Mouse (Mus musculus): ENCODE results near the gene Olfr330. TPM values are rescaled to one million over a fixed set of nuclear protein-coding genes. Genes with fewer than 3 reads are reported as not detected.
"Not testable (repeated sequence)": the region's sequence is repeated elsewhere in the genome, so short reads cannot be mapped to it uniquely, and the experiment has no call there.

The Olfr330 gene
- polyA plus RNA-seq, 1 experiment from 2014 or later, result not detected

DNA sequence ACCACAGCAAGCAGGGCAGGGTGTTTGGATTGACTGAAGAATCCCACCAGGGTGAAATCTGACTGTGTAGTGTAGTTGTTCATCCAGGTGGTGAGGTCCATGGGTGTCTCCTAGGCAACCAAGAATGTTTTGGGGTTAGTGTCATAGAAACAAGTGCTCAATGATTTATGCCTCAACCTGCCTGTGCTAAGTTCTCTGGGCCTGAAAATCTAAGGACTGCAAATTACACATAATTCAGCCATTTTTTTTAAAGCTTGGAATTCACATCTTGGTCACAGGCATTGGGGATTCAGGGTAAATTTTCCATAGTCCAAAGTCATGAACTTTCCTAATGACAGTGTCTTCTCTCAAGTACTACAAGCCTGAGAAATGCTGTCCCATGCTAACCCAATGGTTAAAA is 32.2 kb downstream of the Olfr330 start, which contains the start of gene Olfr331:
Gene Olfr331, minus strand, starts transcription at position 101 of the 400 bp plus-strand sequence.
- not testable (repeated sequence) for ATAC-seq (replicated peaks; ENCODE audit: extremely low read depth, insufficient read depth, low FRiP score); H3K9me3 ChIP-seq (replicated peaks; ENCODE audit: control insufficient read depth, low read length); H3K4me2 ChIP-seq (ENCODE audit: low read depth, low read length); H3K36me3 ChIP-seq (ENCODE audit: control insufficient read depth, insufficient read depth); H3K4me3 ChIP-seq (ENCODE audit: low read length); H3K9ac ChIP-seq (ENCODE audit: low read length); H3K4me1 ChIP-seq (ENCODE audit: control insufficient read depth, insufficient read depth, low read length); H3K27me3 ChIP-seq (ENCODE audit: control insufficient read depth, insufficient read depth, low read length); H3K27ac ChIP-seq (ENCODE audit: low read length)

DNA sequence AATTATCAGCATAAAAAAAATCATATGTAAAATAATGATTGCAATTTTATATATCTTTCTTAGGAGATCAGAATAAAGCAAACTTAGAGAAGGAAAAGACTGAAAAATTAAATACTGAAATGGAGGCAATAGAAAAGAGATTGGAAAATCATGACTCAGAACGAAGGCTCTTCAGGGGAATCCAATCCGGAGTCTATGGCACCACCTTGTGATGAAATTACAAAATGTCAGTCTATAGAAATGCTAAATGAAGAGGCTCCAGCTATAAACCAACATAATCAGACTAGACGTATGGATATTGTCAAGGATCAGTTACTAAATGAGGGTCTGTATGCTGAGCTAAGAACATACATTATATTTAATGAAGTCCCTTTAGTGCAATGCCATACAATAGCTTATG is 35.3 kb downstream of the Olfr330 start:
- Histone ChIP-seq H3K4me2 (ENCODE audit: low read depth, low read length) (no peak overlapping the region), H3K4me1 (ENCODE audit: control insufficient read depth, insufficient read depth, low read length) (no peaks in the 10 kb centered on the region), H3K27ac (ENCODE audit: low read length) (no peak overlapping the region), H3K4me3 (ENCODE audit: low read length) (no peak overlapping the region), H3K9me3 (replicated peaks; ENCODE audit: control insufficient read depth, low read length) (no peaks in the 10 kb centered on the region), H3K27me3 (ENCODE audit: control insufficient read depth, insufficient read depth, low read length) (no peaks in the 10 kb centered on the region), H3K36me3 (ENCODE audit: control insufficient read depth, insufficient read depth) (no peaks in the 10 kb centered on the region), H3K9ac (ENCODE audit: low read length) (no peak overlapping the region)
- 49% methylated on average over 3 of the region's 3 CpGs for WGBS
- no peak for ATAC-seq (replicated peaks; ENCODE audit: extremely low read depth, insufficient read depth, low FRiP score)

DNA sequence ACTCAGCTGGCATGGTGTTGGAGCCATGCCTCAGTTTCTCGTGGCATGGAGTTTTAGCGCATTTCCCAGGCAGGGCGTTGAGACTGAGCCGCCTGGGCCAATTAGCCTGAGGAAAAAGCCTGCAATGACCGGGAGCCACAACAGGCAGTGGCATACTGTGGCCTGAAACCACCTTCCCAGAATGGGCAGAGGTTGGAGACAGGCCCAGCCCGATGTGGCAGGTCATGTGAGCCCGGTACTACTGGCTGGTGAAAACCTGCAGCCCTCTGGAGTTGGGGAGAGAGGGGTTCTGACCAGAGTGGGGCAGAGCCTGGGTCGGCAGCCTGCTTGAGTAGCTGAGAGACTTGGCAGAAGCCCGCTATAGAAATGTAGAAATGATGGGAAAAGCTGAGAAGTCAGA is 35.9 kb downstream of the Olfr330 start:
- no peaks in the 10 kb centered on the region for H3K4me1 ChIP-seq (ENCODE audit: control insufficient read depth, insufficient read depth, low read length)
- 66% methylated on average over 9 of the region's 9 CpGs for WGBS
- H3K4me3 ChIP-seq (ENCODE audit: low read length), result no peak overlapping the region
- H3K4me2 ChIP-seq (ENCODE audit: low read depth, low read length), result no peak overlapping the region
- no peaks in the 10 kb centered on the region for H3K9me3 ChIP-seq (replicated peaks; ENCODE audit: control insufficient read depth, low read length)
- H3K36me3 ChIP-seq (ENCODE audit: control insufficient read depth, insufficient read depth), result no peaks in the 10 kb centered on the region
- H3K9ac ChIP-seq (ENCODE audit: low read length), result no peak overlapping the region
- no peak overlapping the region for H3K27ac ChIP-seq (ENCODE audit: low read length)
- no peaks in the 10 kb centered on the region for H3K27me3 ChIP-seq (ENCODE audit: control insufficient read depth, insufficient read depth, low read length)
- no peak for ATAC-seq (replicated peaks; ENCODE audit: extremely low read depth, insufficient read depth, low FRiP score)

DNA sequence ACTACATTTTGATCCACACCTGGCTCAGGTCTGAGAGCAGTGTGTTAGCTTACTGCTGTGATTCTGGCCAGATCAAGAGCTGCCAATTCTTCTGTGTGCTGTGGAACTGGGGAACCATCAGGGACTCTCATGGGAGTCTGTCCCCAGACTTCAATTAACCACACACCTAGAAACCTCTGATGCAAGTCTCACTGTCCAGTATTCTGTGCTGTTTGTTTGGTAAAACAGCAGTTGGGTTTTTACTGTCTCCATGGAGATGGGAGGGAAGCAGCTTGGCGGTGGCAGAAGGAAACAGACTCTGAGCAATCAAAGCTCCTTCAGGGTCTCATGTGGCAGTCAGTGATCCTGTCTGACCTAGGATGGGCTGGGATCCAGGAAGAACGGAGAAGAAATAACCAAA is 42.2 kb downstream of the Olfr330 start, which contains the start of gene Olfr332:
Gene Olfr332, minus strand, starts transcription at position 101 of the 400 bp plus-strand sequence.
- H3K4me1 ChIP-seq (ENCODE audit: control insufficient read depth, insufficient read depth, low read length), result no peaks in the 10 kb centered on the region
- WGBS, result 77% methylated on average over 2 of the region's 2 CpGs
- no peaks in the 10 kb centered on the region for H3K9me3 ChIP-seq (replicated peaks; ENCODE audit: control insufficient read depth, low read length)
- no peak within 1 kb of the TSS for H3K27ac ChIP-seq (ENCODE audit: low read length)
- no peaks in the 10 kb centered on the region for H3K36me3 ChIP-seq (ENCODE audit: control insufficient read depth, insufficient read depth)
- no peaks in the 10 kb centered on the region for H3K27me3 ChIP-seq (ENCODE audit: control insufficient read depth, insufficient read depth, low read length)
- ATAC-seq (replicated peaks; ENCODE audit: extremely low read depth, insufficient read depth, low FRiP score), result no peak
- no peak within 1 kb of the TSS for H3K9ac ChIP-seq (ENCODE audit: low read length)
- no peak within 1 kb of the TSS for H3K4me2 ChIP-seq (ENCODE audit: low read depth, low read length)
- H3K4me3 ChIP-seq (ENCODE audit: low read length), result no peak within 1 kb of the TSS

Other genes with a start within 250 kb of the Olfr330 start
- 15.0 and 16.6 TPM in 2 replicates for gene Zfp692, start 227.8 kb downstream of the Olfr330 start, polyA plus RNA-seq (2015; fragmentation: Nextera tagmentation; extraction: Ambion mirVana)
- 38.8 and 40.5 TPM in 2 replicates for gene Zfp672, start 204.5 kb downstream of the Olfr330 start, polyA plus RNA-seq (2015; fragmentation: Nextera tagmentation; extraction: Ambion mirVana)
- 32.0 and 32.5 TPM in 2 replicates for gene Sh3bp5l, start 204.1 kb downstream of the Olfr330 start, polyA plus RNA-seq (2015; fragmentation: Nextera tagmentation; extraction: Ambion mirVana)
- 1.4 TPM in 1 of 2 replicates, not detected in the other for gene Lypd8, start 155.8 kb downstream of the Olfr330 start, polyA plus RNA-seq (2015; fragmentation: Nextera tagmentation; extraction: Ambion mirVana)
- gene 1810065E05Rik, start 113.7 kb downstream of the Olfr330 start, polyA plus RNA-seq (2015; fragmentation: Nextera tagmentation; extraction: Ambion mirVana), result not detected in 2 replicates
- gene Gm12253, start 102.3 kb downstream of the Olfr330 start, polyA plus RNA-seq (2015; fragmentation: Nextera tagmentation; extraction: Ambion mirVana), result not detected in 2 replicates
- gene Lypd9, start 81.9 kb downstream of the Olfr330 start, polyA plus RNA-seq (2015; fragmentation: Nextera tagmentation; extraction: Ambion mirVana), result not detected in 2 replicates
- not detected in 2 replicates for gene Olfr30, start 72.6 kb downstream of the Olfr330 start, polyA plus RNA-seq (2015; fragmentation: Nextera tagmentation; extraction: Ambion mirVana)
- not detected in 2 replicates for gene Olfr332, start 42.3 kb downstream of the Olfr330 start, polyA plus RNA-seq (2015; fragmentation: Nextera tagmentation; extraction: Ambion mirVana)
- gene Olfr331, start 32.3 kb downstream of the Olfr330 start, polyA plus RNA-seq (2015; fragmentation: Nextera tagmentation; extraction: Ambion mirVana), result not detected in 2 replicates
- not detected in 2 replicates for gene Olfr329-ps, start 11.6 kb upstream of the Olfr330 start, polyA plus RNA-seq (2015; fragmentation: Nextera tagmentation; extraction: Ambion mirVana)
- not detected in 2 replicates for gene Olfr328, start 20.8 kb upstream of the Olfr330 start, polyA plus RNA-seq (2015; fragmentation: Nextera tagmentation; extraction: Ambion mirVana)
- gene Olfr224, start 35.7 kb upstream of the Olfr330 start, polyA plus RNA-seq (2015; fragmentation: Nextera tagmentation; extraction: Ambion mirVana), result 0.07 and 0.11 TPM in 2 replicates
- gene Olfr325, start 42.9 kb upstream of the Olfr330 start, polyA plus RNA-seq (2015; fragmentation: Nextera tagmentation; extraction: Ambion mirVana), result not detected in 2 replicates
- gene Olfr324, start 60.3 kb upstream of the Olfr330 start, polyA plus RNA-seq (2015; fragmentation: Nextera tagmentation; extraction: Ambion mirVana), result not detected in 2 replicates
- not detected in 2 replicates for gene 2210407C18Rik, start 81.2 kb upstream of the Olfr330 start, polyA plus RNA-seq (2015; fragmentation: Nextera tagmentation; extraction: Ambion mirVana)
- not detected in 2 replicates for gene Olfr323, start 95.7 kb upstream of the Olfr330 start, polyA plus RNA-seq (2015; fragmentation: Nextera tagmentation; extraction: Ambion mirVana)
- 0.07 TPM in 1 of 2 replicates, not detected in the other for gene Trim58, start 105.6 kb upstream of the Olfr330 start, polyA plus RNA-seq (2015; fragmentation: Nextera tagmentation; extraction: Ambion mirVana)
- not detected in 2 replicates for gene Olfr322, start 123.9 kb upstream of the Olfr330 start, polyA plus RNA-seq (2015; fragmentation: Nextera tagmentation; extraction: Ambion mirVana)
- not detected in 2 replicates for gene Olfr320, start 146.3 kb upstream of the Olfr330 start, polyA plus RNA-seq (2015; fragmentation: Nextera tagmentation; extraction: Ambion mirVana)
- not detected in 2 replicates for gene Olfr319, start 164.3 kb upstream of the Olfr330 start, polyA plus RNA-seq (2015; fragmentation: Nextera tagmentation; extraction: Ambion mirVana)
- not detected in 2 replicates for gene Olfr318, start 189.2 kb upstream of the Olfr330 start, polyA plus RNA-seq (2015; fragmentation: Nextera tagmentation; extraction: Ambion mirVana)
- not detected in 2 replicates for gene Olfr317, start 204.4 kb upstream of the Olfr330 start, polyA plus RNA-seq (2015; fragmentation: Nextera tagmentation; extraction: Ambion mirVana)
- gene Olfr316, start 217.9 kb upstream of the Olfr330 start, polyA plus RNA-seq (2015; fragmentation: Nextera tagmentation; extraction: Ambion mirVana), result not detected in 2 replicates
- gene Olfr315, start 238.4 kb upstream of the Olfr330 start, polyA plus RNA-seq (2015; fragmentation: Nextera tagmentation; extraction: Ambion mirVana), result not detected in 2 replicates
- gene Olfr314, start 248.1 kb upstream of the Olfr330 start, polyA plus RNA-seq (2015; fragmentation: Nextera tagmentation; extraction: Ambion mirVana), result 0.11 TPM in 1 of 2 replicates, not detected in the other

Measured in heart, embryonic 16.5 days (tissue).